Mouse (Mus musculus): Measurements from ENCODE around the gene Actr5. TPM values are rescaled to one million over a fixed set of nuclear protein-coding genes. Genes with fewer than 3 reads are reported as not detected.

Gene Actr5
- polyA plus RNA-seq (2012; rRNA removed): 6.2 and 6.4 TPM in 2 replicates

DNA sequence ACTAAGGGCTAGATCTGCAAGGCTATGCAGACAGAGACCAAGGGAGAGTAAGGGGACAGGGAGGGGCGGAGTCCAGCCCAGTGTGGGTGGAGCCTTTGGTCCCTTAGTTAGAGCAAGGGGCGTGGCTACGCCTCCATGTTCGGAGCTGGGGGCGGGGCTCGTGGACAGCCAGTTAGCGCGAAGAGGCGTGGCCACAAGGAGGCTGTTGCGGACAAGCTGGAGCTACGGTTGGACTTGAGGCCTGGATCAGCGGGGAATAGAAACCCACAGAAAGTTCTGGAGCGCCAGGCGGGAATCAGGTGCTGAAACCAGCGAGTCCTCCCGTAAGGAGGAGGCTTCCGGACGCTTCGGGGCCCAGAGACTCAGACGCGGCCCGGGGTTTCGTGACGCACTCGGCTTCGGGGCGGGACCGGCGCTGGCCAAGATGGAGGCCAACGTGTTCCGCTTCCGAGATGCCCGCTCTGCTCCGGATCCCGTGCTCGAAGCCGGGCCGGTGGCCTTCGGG lies at the start of gene Actr5:
Actr5 (plus strand) TSS at position 171 of the 505 bp plus-strand sequence.
- TF ChIP-seq CTCF (conservative IDR thresholded peaks at IDR 0.05; ENCODE audit: insufficient read depth, insufficient read length, low read depth, low read length): no peak
- TF ChIP-seq POLR2A (IDR thresholded peaks at IDR 0.05; ENCODE audit: low read depth, low read length): peak; percentile 55
- H3K4me3 ChIP-seq (ENCODE audit: insufficient read depth, low read depth, low read length): peak within 1 kb of the TSS; percentile 80
- WGBS: under 1% methylated on average over 39 of the region's 39 CpGs
- no peaks in the 10 kb centered on the region for H3K36me3 ChIP-seq (ENCODE audit: control insufficient read depth, insufficient read depth, low read length)
- peak within 1 kb of the TSS; percentile 88 for H3K27ac ChIP-seq (ENCODE audit: insufficient read depth, low read depth, low read length)
- H3K27me3 ChIP-seq (replicated peaks; ENCODE audit: control insufficient read depth, insufficient read depth, low read length): no peaks in the 10 kb centered on the region
- H3K4me1 ChIP-seq (ENCODE audit: control insufficient read depth, insufficient read depth, low read length): peaks cover 4% of the 10 kb centered on the region; the same call in 1 of the 2 replicates
- peak; percentile 97 for DNase-seq

DNA sequence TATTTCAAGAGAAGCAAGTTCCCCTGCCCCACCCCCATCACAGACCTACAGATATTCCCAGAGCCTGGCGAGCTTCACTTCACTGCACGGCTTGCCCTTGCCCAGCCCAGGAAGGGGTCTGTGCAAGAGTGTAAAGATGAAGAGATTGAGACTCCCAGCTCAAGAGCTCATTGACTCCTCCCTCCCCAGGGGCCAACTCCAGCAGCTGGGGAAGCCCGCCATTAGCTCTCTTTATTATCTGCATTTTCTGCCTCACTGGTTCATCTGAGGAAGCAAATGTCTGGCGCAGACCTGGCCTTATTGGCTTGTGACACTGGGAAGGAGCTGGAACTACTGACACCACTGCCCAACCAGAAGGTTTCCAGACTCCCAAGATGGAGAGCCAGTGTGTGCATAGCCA lies 44.7 kb upstream of the Actr5 start:
- H3K4me1 ChIP-seq (ENCODE audit: control insufficient read depth, insufficient read depth, low read length): no peaks in the 10 kb centered on the region
- no peak for TF ChIP-seq CTCF (conservative IDR thresholded peaks at IDR 0.05; ENCODE audit: insufficient read depth, insufficient read length, low read depth, low read length)
- TF ChIP-seq POLR2A (IDR thresholded peaks at IDR 0.05; ENCODE audit: low read depth, low read length): no peak
- no peaks in the 10 kb centered on the region for H3K36me3 ChIP-seq (ENCODE audit: control insufficient read depth, insufficient read depth, low read length)
- 38% methylated on average over 4 of the region's 4 CpGs for WGBS
- no peak overlapping the region for H3K4me3 ChIP-seq (ENCODE audit: insufficient read depth, low read depth, low read length)
- DNase-seq: no peak
- H3K27me3 ChIP-seq (replicated peaks; ENCODE audit: control insufficient read depth, insufficient read depth, low read length): no peaks in the 10 kb centered on the region; the same call in 1 of the 2 replicates
- H3K27ac ChIP-seq (ENCODE audit: insufficient read depth, low read depth, low read length): no peak overlapping the region

DNA sequence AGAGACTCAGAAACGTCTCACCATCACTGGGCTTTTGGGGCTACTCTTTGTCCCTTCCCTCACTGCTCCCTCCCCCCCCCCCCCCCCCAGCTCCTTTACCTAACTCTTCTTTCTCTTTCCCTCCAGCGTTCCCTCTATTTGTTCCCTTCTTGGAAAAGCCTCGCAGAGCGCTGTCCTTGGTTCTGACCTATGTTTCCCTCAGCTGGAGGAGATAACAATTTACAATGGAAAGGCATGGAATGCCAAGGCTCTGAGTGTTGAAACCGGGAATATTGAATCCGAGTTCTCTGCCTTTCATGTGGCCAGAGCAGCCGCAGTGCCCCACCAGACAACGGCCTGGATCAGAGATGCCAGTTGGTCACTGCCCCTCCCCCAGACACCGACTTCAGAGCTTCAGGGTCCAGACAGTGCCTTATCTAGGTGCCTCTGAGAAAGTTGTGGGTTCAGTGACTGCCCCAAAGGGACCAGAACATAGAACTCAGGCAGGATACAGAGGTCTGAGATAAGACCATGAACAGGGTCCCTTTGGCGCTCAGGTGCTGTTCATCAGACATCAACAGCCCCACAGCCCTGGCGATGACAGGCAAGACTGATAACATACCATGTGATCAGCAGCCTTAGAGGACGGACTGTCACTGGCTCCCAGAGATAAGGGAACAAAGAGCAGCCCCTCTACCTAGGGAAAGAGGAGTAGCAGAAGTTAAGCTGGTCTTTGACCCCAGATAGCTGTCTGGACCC lies 39.9 kb upstream of the Actr5 start:
- WGBS: 15% methylated on average over 12 of the region's 12 CpGs
- H3K36me3 ChIP-seq (ENCODE audit: control insufficient read depth, insufficient read depth, low read length): no peaks in the 10 kb centered on the region
- H3K4me3 ChIP-seq (ENCODE audit: insufficient read depth, low read depth, low read length): no peak overlapping the region
- no peaks in the 10 kb centered on the region for H3K4me1 ChIP-seq (ENCODE audit: control insufficient read depth, insufficient read depth, low read length)
- H3K27me3 ChIP-seq (replicated peaks; ENCODE audit: control insufficient read depth, insufficient read depth, low read length): no peaks in the 10 kb centered on the region; the same call in 1 of the 2 replicates
- no peak overlapping the region for H3K27ac ChIP-seq (ENCODE audit: insufficient read depth, low read depth, low read length)
- TF ChIP-seq CTCF (conservative IDR thresholded peaks at IDR 0.05; ENCODE audit: insufficient read depth, insufficient read length, low read depth, low read length) (no peak), POLR2A (IDR thresholded peaks at IDR 0.05; ENCODE audit: low read depth, low read length) (no peak)
- DNase-seq: peak; percentile 14

DNA sequence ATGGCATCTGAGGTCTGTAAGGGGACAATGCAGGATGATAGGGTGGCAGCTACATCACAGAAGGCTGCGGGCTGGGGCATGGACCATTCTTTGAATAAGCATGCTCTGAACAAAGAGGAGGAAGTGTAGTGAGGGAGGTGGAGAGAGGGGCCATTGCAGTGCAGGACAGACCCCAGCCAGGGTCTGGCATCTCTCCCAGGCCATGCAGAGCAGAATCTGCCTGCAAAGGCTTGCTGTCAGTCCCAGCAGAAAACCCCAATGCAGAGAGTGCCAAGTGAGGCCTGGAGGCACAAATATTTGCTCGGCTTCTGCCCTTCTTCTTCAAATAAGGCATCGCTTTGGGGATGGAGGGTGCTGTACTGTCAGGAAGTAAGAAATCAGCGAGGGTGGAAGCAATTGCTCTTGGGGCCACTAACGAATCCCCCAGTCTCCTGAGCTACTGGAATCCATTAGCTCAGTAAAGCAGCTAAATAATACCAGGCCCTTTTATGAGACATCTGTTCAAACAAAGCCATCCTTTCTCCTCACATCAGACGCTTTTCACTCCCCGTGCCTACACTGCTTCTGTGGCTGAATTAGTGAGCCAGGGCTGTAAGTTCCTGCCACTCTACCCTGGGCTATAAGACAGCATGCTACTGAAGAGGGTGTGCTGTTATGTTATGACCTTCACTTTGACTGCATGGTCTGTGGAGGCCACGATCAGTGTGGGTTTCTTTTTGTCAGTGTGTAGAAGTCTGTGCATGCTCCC lies 36.0 kb upstream of the Actr5 start:
- no peaks in the 10 kb centered on the region for H3K4me1 ChIP-seq (ENCODE audit: control insufficient read depth, insufficient read depth, low read length)
- no peak for DNase-seq
- no peaks in the 10 kb centered on the region for H3K36me3 ChIP-seq (ENCODE audit: control insufficient read depth, insufficient read depth, low read length)
- H3K4me3 ChIP-seq (ENCODE audit: insufficient read depth, low read depth, low read length): no peak overlapping the region
- no peak overlapping the region for H3K27ac ChIP-seq (ENCODE audit: insufficient read depth, low read depth, low read length)
- H3K27me3 ChIP-seq (replicated peaks; ENCODE audit: control insufficient read depth, insufficient read depth, low read length): no peaks in the 10 kb centered on the region
- 39% methylated on average over 8 of the region's 8 CpGs for WGBS
- TF ChIP-seq CTCF (conservative IDR thresholded peaks at IDR 0.05; ENCODE audit: insufficient read depth, insufficient read length, low read depth, low read length): no peak

DNA sequence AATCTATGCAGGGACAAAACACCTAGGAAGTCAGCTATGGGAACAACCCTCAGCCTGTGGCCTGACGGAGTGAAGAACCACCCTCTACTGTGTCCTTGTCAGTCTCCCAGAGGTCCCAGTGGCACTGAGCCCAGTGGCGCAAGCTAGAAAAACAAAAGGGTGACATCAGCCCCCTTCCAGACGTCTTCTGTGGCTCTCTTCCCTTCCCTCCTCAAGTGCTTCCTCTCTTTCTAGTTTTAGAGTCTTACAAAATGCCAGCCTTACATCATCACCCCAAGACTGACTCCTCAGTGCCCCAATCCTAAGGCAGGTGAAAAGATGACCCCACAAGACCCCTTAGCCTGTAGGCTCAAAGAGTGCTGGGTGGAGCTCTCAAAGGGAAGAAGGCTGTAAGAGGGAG lies 34.2 kb upstream of the Actr5 start:
- no peak for TF ChIP-seq POLR2A (IDR thresholded peaks at IDR 0.05; ENCODE audit: low read depth, low read length)
- TF ChIP-seq CTCF (conservative IDR thresholded peaks at IDR 0.05; ENCODE audit: insufficient read depth, insufficient read length, low read depth, low read length): no peak
- H3K4me3 ChIP-seq (ENCODE audit: insufficient read depth, low read depth, low read length): no peak overlapping the region
- H3K36me3 ChIP-seq (ENCODE audit: control insufficient read depth, insufficient read depth, low read length): no peaks in the 10 kb centered on the region
- no peak for DNase-seq
- no peaks in the 10 kb centered on the region for H3K27me3 ChIP-seq (replicated peaks; ENCODE audit: control insufficient read depth, insufficient read depth, low read length)
- no peak overlapping the region for H3K27ac ChIP-seq (ENCODE audit: insufficient read depth, low read depth, low read length)
- WGBS: 53% methylated on average over 3 of the region's 3 CpGs
- no peaks in the 10 kb centered on the region for H3K4me1 ChIP-seq (ENCODE audit: control insufficient read depth, insufficient read depth, low read length)

DNA sequence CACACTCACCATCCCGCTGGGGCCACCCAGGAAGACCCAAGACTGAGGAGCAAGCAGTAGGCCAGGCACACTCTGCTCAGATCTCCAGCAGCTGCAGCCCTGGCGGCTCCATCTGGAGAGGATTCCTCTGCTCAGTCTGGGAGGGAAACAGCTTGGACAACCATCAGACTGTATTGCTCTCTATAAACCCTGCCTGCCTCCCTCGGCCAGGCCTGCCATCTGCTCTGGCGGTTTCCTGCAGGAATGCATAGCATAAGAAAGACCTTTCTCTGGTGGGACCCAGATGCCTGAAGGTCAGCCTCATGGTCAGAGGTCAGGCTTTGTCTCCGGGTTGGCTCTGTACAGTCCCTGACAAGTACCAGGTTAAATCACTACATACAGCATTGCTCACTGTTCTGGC lies 33.4 kb upstream of the Actr5 start:
- H3K36me3 ChIP-seq (ENCODE audit: control insufficient read depth, insufficient read depth, low read length): no peaks in the 10 kb centered on the region
- no peak for DNase-seq
- TF ChIP-seq CTCF (conservative IDR thresholded peaks at IDR 0.05; ENCODE audit: insufficient read depth, insufficient read length, low read depth, low read length): no peak
- no peak for TF ChIP-seq POLR2A (IDR thresholded peaks at IDR 0.05; ENCODE audit: low read depth, low read length)
- H3K27me3 ChIP-seq (replicated peaks; ENCODE audit: control insufficient read depth, insufficient read depth, low read length): no peaks in the 10 kb centered on the region
- no peak overlapping the region for H3K27ac ChIP-seq (ENCODE audit: insufficient read depth, low read depth, low read length)
- H3K4me1 ChIP-seq (ENCODE audit: control insufficient read depth, insufficient read depth, low read length): no peaks in the 10 kb centered on the region
- WGBS: 26% methylated on average over 5 of the region's 5 CpGs
- H3K4me3 ChIP-seq (ENCODE audit: insufficient read depth, low read depth, low read length): no peak overlapping the region

DNA sequence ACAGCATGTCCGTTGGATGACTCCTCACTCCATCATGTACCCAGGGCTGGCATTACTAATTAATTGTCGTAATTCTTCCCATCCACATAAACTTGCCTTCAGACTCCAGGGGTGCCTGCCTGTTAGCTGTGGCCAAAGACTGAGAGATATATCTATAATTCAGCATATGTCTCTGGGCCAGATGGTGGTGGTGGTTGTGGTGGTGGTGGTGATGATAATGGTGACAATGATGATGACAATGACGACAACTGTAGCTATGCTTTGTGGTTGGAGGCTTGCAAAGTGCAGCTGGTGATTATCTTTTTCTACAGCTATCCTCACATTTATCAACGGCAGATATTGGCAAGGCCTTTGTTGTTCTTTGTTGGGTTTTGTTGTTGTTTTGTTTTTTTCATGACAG lies 31.3 kb upstream of the Actr5 start:
- Histone ChIP-seq H3K4me1 (ENCODE audit: control insufficient read depth, insufficient read depth, low read length) (no peaks in the 10 kb centered on the region), H3K4me3 (ENCODE audit: insufficient read depth, low read depth, low read length) (no peak overlapping the region), H3K27me3 (replicated peaks; ENCODE audit: control insufficient read depth, insufficient read depth, low read length) (no peaks in the 10 kb centered on the region), H3K36me3 (ENCODE audit: control insufficient read depth, insufficient read depth, low read length) (no peaks in the 10 kb centered on the region), H3K27ac (ENCODE audit: insufficient read depth, low read depth, low read length) (no peak overlapping the region)
- DNase-seq: no peak
- 74% methylated on average over 4 of the region's 4 CpGs for WGBS
- TF ChIP-seq CTCF (conservative IDR thresholded peaks at IDR 0.05; ENCODE audit: insufficient read depth, insufficient read length, low read depth, low read length) (no peak), POLR2A (IDR thresholded peaks at IDR 0.05; ENCODE audit: low read depth, low read length) (no peak)
